Comparison of ENCODE assay signal across 7 mouse cellular contexts in genomic region chr11:30209495-30209894, GRCm38 (mm10). TPM values are rescaled to one million over a fixed set of nuclear protein-coding genes. Genes with fewer than 3 reads are reported as not detected.
A peak's percentile ranks its signal among the peaks of the same experiment; 100 is the strongest.
DNase-seq lines count a peak whose midpoint lies in the region; ATAC-seq and TF ChIP-seq lines count a peak whose summit lies in the region.

No protein-coding gene starts in this region.

- H3K4me3 ChIP-seq in liver, embryonic 11.5 days (ENCODE audit: low read depth, low read length), result no peak overlapping the region
- no peak overlapping the region for H3K4me3 ChIP-seq in liver, embryonic 12.5 days
- H3K4me3 ChIP-seq in intestine, postnatal 0 days (ENCODE audit: low read depth, low read length), result no peak overlapping the region
- no peak overlapping the region for H3K4me3 ChIP-seq in neural tube, embryonic 15.5 days (replicated peaks)

- no peak overlapping the region for H3K27ac ChIP-seq in liver, embryonic 11.5 days (ENCODE audit: low read depth, low read length)
- H3K27ac ChIP-seq in liver, embryonic 12.5 days, result no peak overlapping the region
- H3K27ac ChIP-seq in intestine, postnatal 0 days (ENCODE audit: low read depth, low read length), result peak overlapping the region; percentile 71
- H3K27ac ChIP-seq in neural tube, embryonic 15.5 days (replicated peaks), result no peak overlapping the region

- H3K9ac ChIP-seq in liver, embryonic 11.5 days (ENCODE audit: low read depth, low read length), result no peak overlapping the region
- H3K9ac ChIP-seq in liver, embryonic 12.5 days, result no peak overlapping the region
- no peak overlapping the region for H3K9ac ChIP-seq in intestine, postnatal 0 days (ENCODE audit: low read depth, low read length)
- H3K9ac ChIP-seq in neural tube, embryonic 15.5 days (replicated peaks), result no peak overlapping the region

- WGBS in liver, embryonic 11.5 days, result 79% methylated on average over 4 of the region's 4 CpGs
- WGBS in liver, embryonic 12.5 days (ENCODE audit: insufficient replicate concordance), result 80% methylated on average over 4 of the region's 4 CpGs
- WGBS in intestine, postnatal 0 days, result 8% methylated on average over 4 of the region's 4 CpGs
- WGBS in neural tube, embryonic 15.5 days, result 62% methylated on average over 4 of the region's 4 CpGs

- TF ChIP-seq CTCF in brain, embryonic 14.5 days (IDR thresholded peaks at IDR 0.05; ENCODE audit: borderline replicate concordance, extremely low read depth, insufficient read depth, insufficient read length), result no peak
- TF ChIP-seq CTCF in intestine, postnatal 0 days (IDR thresholded peaks at IDR 0.05; ENCODE audit: low read depth), result no peak

- DNase-seq in liver, embryonic 11.5 days (ENCODE audit: low spot score), result no peak
- DNase-seq in brain, embryonic 14.5 days (ENCODE audit: low read depth), result peak; percentile 61
- DNase-seq in spleen, adult 12 weeks (ENCODE audit: low spot score), result no peak
- DNase-seq in testis, postnatal 10 days (ENCODE audit: low spot score), result no peak

- no peaks in the 10 kb centered on the region for H3K36me3 ChIP-seq in liver, embryonic 11.5 days (ENCODE audit: control insufficient read depth, insufficient read depth, low read length)
- H3K36me3 ChIP-seq in liver, embryonic 12.5 days, result no peaks in the 10 kb centered on the region
- H3K36me3 ChIP-seq in intestine, postnatal 0 days (ENCODE audit: control insufficient read depth, insufficient read depth), result 0 out of 2 replicates have a peak, but pooled peaks cover 2% of the 10 kb centered on the region
- 0 out of 2 replicates have a peak, but pooled peaks cover 5% of the 10 kb centered on the region for H3K36me3 ChIP-seq in neural tube, embryonic 15.5 days

- ATAC-seq in liver, embryonic 11.5 days (replicated peaks; ENCODE audit: low FRiP score), result 0 out of 2 replicates have a peak, but pooled peaks have one; percentile 23
- no peak for ATAC-seq in liver, embryonic 12.5 days
- ATAC-seq in intestine, postnatal 0 days, result peak; percentile 91
- peak; percentile 30; the same call in 1 of the 2 replicates for ATAC-seq in neural tube, embryonic 15.5 days (ENCODE audit: low FRiP score)

- H3K4me2 ChIP-seq in liver, embryonic 11.5 days, result no peak overlapping the region
- H3K4me2 ChIP-seq in liver, embryonic 12.5 days, result no peak overlapping the region
- H3K4me2 ChIP-seq in intestine, postnatal 0 days (replicated peaks; ENCODE audit: low read depth), result no peak overlapping the region
- no peak overlapping the region for H3K4me2 ChIP-seq in neural tube, embryonic 15.5 days

- H3K27me3 ChIP-seq in liver, embryonic 11.5 days (replicated peaks; ENCODE audit: control insufficient read depth, insufficient read depth, low read length), result no peaks in the 10 kb centered on the region
- H3K27me3 ChIP-seq in liver, embryonic 12.5 days (replicated peaks), result no peaks in the 10 kb centered on the region
- no peaks in the 10 kb centered on the region for H3K27me3 ChIP-seq in intestine, postnatal 0 days (replicated peaks; ENCODE audit: control insufficient read depth, insufficient read depth, low read length)
- no peaks in the 10 kb centered on the region for H3K27me3 ChIP-seq in neural tube, embryonic 15.5 days (replicated peaks)

- H3K9me3 ChIP-seq in liver, embryonic 11.5 days (ENCODE audit: control insufficient read depth, low read length), result no peaks in the 10 kb centered on the region
- H3K9me3 ChIP-seq in liver, embryonic 12.5 days (replicated peaks), result no peaks in the 10 kb centered on the region
- no peaks in the 10 kb centered on the region for H3K9me3 ChIP-seq in intestine, postnatal 0 days (ENCODE audit: control insufficient read depth)
- H3K9me3 ChIP-seq in neural tube, embryonic 15.5 days (replicated peaks), result no peaks in the 10 kb centered on the region

- no peak for TF ChIP-seq POLR2A in brain, embryonic 14.5 days (IDR thresholded peaks at IDR 0.05; ENCODE audit: borderline replicate concordance, extremely low read depth, insufficient read depth, insufficient read length, poor library complexity, severe bottlenecking)

- no peaks in the 10 kb centered on the region for H3K4me1 ChIP-seq in liver, embryonic 11.5 days (replicated peaks; ENCODE audit: control insufficient read depth, insufficient read depth, low read length)
- peaks cover 10% of the 10 kb centered on the region for H3K4me1 ChIP-seq in liver, embryonic 12.5 days
- peaks cover 10% of the 10 kb centered on the region; the same call in 1 of the 2 replicates for H3K4me1 ChIP-seq in intestine, postnatal 0 days (replicated peaks; ENCODE audit: control insufficient read depth, insufficient read depth, low read length)
- peaks cover 41% of the 10 kb centered on the region for H3K4me1 ChIP-seq in neural tube, embryonic 15.5 days

RNA-seq across cellular contexts. Expression of gene Sptbn1, which starts 58.5 kb away (rescaled TPM):
- 43.7 and 45.8 TPM in 2 replicates for polyA plus RNA-seq in liver, embryonic 11.5 days (2014; fragmentation: Nextera tagmentation; extraction: Ambion mirVana)
- polyA plus RNA-seq in liver, embryonic 12.5 days (2016; fragmentation: Nextera tagmentation; extraction: Ambion mirVana), result 24.2 and 24.4 TPM in 2 replicates
- 91.0 and 174 TPM in 2 replicates for polyA plus RNA-seq in brain, embryonic 14.5 days (2012; rRNA removed)
- polyA plus RNA-seq in intestine, postnatal 0 days (2015; fragmentation: Nextera tagmentation; extraction: Ambion mirVana), result 73.5 and 84.7 TPM in 2 replicates
- 180 and 181 TPM in 2 replicates for polyA plus RNA-seq in neural tube, embryonic 15.5 days (2015; fragmentation: Nextera tagmentation; extraction: Ambion mirVana)
